Mouse (Mus musculus) liver, embryonic 14.5 days (tissue): ENCODE measurements around the gene Ybx2.

Source experiments
- CTCF ChIP-seq: IDR thresholded peaks from 2 replicates; pipeline ENCODE4 v1.5.1; 2016; ENCODE audit warnings: antibody characterized with exemption, low read depth, control low read depth
- EP300 ChIP-seq: IDR thresholded peaks from 2 replicates; pipeline ENCODE4 v1.6.1; 2016; ENCODE audit warnings: antibody characterized with exemption, low read depth

DNA sequence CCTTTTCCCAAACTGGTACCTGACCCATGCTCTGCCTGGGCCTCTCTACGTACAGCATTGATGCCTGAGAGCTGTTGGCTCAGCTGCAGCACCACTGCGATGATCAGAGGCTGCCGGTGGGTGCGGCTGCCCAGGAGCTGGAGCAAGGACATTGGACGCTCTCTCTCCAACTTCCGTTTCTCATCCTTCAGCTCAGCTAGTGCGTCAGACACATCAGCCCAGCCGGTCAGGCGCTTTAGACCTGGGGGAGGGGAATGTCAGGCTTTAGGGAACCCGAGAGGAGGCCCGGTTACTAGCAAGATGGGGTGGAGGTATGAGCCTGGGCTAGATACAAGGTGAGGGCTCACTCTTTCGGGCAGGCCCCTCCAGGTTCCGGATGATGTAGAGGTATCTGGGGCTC, 9.6 kb downstream of the Ybx2 start:
- no peak for TF ChIP-seq CTCF
- TF ChIP-seq EP300 = no peak
